20 mouse cellular contexts compared by ENCODE assay signal in genomic region chr3:105933926-105934325, GRCm38 (mm10).
"Had no signal": no experiment of that assay in that cellular context is flagged by ENCODE, and none has a peak within 500 bp of the region (broad histone marks: within the 10 kb centered on the region; RNA-seq: fewer than 3 reads in every experiment).

No protein-coding gene starts in this region.

- H3K4me2 ChIP-seq: kidney, embryonic 15.5 days; limb, embryonic 12.5 days; limb, embryonic 15.5 days; liver, embryonic 11.5 days; lung, embryonic 14.5 days; midbrain, embryonic 13.5 days had no signal

- DNase-seq: kidney, adult 11 months; kidney, adult 8-10 months; kidney, postnatal 10 days; kidney, postnatal 36 days; layer of hippocampus, postnatal 36 days; left cerebral cortex, postnatal 4 days; liver, postnatal 0 days; lung, embryonic 14.5 days; thymus, adult 2 months; thymus, postnatal 14 days; thymus, postnatal 4 days had no signal

- H3K27me3 ChIP-seq: kidney, embryonic 15.5 days; limb, embryonic 12.5 days; limb, embryonic 15.5 days; midbrain, embryonic 13.5 days had no signal

- H3K9ac ChIP-seq: kidney, embryonic 15.5 days; limb, embryonic 12.5 days; limb, embryonic 15.5 days; liver, embryonic 14.5 days; liver, postnatal 0 days; lung, embryonic 14.5 days; midbrain, embryonic 13.5 days had no signal

- ATAC-seq: liver, postnatal 0 days; lung, postnatal 0 days; midbrain, embryonic 13.5 days had no signal

- H3K4me3 ChIP-seq: kidney, embryonic 15.5 days; limb, embryonic 12.5 days; limb, embryonic 15.5 days; midbrain, embryonic 13.5 days had no signal

- H3K4me1 ChIP-seq: kidney, embryonic 15.5 days; limb, embryonic 12.5 days; limb, embryonic 15.5 days; midbrain, embryonic 13.5 days had no signal

- H3K9me3 ChIP-seq: kidney, embryonic 15.5 days; limb, embryonic 12.5 days; limb, embryonic 15.5 days; midbrain, embryonic 13.5 days had no signal

- H3K27ac ChIP-seq: kidney, embryonic 15.5 days; limb, embryonic 12.5 days; limb, embryonic 15.5 days; liver, embryonic 14.5 days; macrophage; midbrain, embryonic 13.5 days; stomach, postnatal 0 days had no signal
